Mouse (Mus musculus) kidney, adult 18-20 months (tissue): ENCODE results near the gene Ppp1r3d.

ENCODE experiments used
- DNase-seq: peaks from one replicate; pipeline ENCODE4 v3.0.0; 2021

Ppp1r3d gene

DNA sequence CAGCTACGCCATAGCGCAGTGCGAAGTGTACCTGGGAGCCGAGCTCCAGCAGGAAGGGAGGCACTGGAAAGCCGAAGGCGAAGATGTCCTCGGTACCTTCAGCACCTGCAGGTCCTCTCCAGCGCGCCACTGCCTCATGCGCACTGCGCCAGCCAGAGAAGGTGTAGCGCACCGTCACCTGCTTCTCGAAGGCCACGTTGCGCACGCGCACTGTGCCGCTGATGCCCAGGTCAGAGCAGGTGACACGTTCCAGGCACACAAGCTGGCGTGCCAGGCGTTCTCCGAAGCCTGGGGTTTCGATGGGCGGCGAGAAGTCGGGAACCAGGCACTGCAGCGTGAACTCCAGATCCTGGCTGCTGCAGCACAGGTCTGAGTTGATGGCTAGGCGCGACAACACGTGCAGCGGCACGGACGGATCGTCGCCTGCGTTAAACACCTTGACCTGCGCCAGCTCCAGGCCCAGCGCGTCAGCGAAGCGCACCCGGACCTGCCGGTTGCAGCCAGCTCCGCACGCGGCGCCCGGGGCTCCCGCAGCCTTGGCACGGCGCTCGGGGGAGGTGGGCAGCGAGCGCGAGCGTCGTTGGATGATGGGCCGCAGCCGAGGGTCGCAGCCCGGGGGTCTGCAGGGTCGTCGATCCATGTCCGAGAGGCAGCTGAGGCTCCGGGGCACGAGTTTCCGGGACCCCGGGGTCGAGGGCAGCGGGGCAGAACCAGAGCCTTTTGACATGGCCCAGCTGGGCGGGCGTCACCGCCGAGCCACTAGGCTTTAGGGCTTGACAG lies 601 bp downstream of the Ppp1r3d start:
- no peak for DNase-seq

DNA sequence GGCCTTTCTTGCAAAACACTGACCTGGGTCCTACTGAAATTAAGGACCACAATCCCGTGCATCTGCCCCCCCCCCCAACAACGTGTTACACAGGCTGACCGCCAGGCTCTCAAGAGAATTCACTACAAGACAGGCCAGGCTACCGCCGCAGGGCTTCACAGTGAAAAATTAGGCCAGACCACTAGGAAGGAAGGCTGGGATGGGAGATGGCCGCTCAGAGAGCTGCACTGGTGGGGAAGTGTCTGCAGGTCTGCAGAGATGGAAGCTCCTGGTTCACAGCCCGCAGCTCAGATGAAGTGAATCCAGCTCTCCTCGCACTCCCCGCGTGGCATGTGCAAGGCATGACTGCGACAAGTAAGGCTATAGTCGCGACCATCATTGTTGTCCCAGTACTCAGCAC lies 1.2 kb downstream of the Ppp1r3d start:
- DNase-seq = no peak

DNA sequence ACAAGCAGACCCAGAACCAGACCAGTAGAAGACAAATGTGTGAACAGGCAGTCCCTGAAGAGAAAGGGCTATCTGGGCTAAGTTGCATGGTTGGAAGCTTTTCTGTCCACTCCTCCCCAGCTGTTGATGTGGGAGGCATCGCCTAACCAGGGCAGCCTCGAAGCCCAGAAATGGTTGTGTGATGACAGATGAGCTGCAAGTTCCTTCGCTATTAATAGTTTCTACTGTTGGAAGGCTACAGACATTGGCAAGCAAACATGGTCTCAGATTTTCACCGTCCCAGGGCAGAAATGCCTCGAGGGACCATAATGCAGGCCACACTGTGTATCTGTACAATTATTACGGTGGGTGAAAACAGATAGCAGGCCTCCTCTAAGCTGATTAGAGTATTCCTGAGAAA lies 1.7 kb downstream of the Ppp1r3d start:
- no peak for DNase-seq

DNA sequence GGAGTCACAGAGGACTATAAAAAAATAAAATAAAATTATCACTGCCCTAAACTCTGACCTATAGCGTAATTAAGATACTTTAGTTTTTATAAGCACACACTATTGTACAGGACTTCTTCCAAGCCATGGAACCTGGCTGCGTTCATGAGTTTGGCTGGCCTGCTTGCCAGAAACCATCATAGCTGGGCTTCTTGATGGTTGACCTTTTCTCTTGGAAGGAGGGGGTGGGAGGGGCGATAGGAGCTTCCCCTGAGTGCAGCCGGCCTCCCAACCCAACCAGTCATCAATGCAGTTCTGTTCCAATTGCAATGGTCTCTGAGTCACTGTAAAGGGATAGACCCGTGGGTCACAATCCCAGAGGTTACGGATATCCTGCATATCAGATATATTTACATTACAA lies 4.0 kb downstream of the Ppp1r3d start:
- no peak for DNase-seq

DNA sequence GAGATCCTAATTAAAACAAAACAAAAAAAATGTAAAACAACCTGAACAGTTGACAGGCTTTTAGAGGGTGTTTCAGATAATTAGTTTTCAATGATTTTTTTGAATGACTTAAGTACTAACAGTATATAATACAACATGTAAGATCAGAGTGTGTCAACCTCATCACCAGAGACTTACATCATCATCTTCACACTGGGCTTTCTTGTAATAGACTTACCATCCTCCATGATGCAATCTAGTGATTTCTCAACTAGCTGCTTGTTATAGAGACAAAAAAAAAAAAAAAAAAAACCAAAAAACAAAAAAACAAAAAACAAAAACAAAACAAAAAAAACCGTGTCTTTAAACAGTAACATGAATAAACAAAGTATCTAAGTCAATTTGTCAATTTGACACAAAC lies 5.2 kb downstream of the Ppp1r3d start:
- DNase-seq = no peak

DNA sequence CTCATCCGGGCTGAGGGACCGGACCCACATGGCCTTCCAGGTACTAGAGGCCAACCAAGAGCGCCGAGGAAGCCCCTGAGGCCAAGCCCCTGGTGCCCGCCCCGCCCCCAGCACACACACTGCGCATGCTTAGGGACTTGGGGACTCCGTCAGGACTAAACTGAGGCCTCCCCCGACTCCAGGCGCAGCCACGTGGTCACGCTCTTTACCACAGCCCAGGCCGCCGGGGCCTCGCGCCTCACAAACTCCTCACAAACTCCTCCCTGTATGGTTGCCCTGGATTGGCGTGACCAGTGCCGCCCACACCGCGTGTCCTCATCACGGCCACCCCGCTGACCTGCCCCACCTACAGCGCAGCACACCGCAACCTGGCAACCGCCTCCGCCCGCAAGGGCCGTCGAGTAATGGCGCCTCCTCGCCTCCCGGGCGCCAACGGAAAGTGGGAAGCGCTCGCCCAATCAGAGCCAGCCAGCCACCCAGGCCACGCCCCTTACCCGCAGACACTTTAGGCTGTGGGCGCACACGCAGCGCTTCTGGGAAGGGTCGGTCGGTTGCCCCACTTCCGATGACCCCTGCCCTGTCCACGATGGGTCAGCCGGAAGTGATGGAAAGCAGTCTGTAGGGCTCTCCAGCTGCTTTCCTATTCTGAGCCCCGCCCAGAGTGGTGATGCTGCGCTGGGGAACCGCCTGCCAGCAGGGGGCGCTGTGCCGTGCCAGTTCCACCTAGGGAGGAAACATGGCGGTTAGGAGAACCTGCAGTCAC lies 7.0 kb downstream of the Ppp1r3d start, which contains the start of gene Sycp2:
Sycp2 (minus strand) TSS at position 633 of the 763 bp plus-strand sequence.
- DNase-seq = no peak
